Mouse (Mus musculus) lung, adult 2 months (tissue): Measurements from ENCODE around the gene Pcdh9. TPM values are rescaled to one million over a fixed set of nuclear protein-coding genes. Genes with fewer than 3 reads are reported as not detected.

Experiments
- DNase-seq: peaks from one replicate; pipeline ENCODE4 v3.0.0; 2022
- H3K4me1 ChIP-seq: fragments of 200-500 bp; 2 replicates; pipeline ENCODE4 v1.6.1; 2011; ENCODE audit warnings: low read length; ENCODE audit not compliant: control insufficient read depth, insufficient read depth
- H3K4me3 ChIP-seq: fragments of 200-500 bp; replicated peaks from 2 replicates; pipeline ENCODE3; 2011; ENCODE audit warnings: low read depth, mild to moderate bottlenecking, control low read depth, low read length; ENCODE audit errors: extremely low read depth
- CTCF ChIP-seq: fragments of 200-500 bp; IDR thresholded peaks from 2 replicates; pipeline ENCODE4 v1.5.1; 2011; ENCODE audit warnings: mild to moderate bottlenecking, low read length, control low read depth; ENCODE audit not compliant: insufficient read depth
- POLR2A ChIP-seq: fragments of 200-500 bp; IDR thresholded peaks from 2 replicates; pipeline ENCODE4 v1.6.1; 2011; ENCODE audit warnings: low read depth, mild to moderate bottlenecking, control low read depth, low read length, borderline replicate concordance; ENCODE audit errors: extremely low read depth
- WGBS: fragments of 180-500 bp; shearing (Covaris S2); methylation state at CpG from one replicate; pipeline ENCODE4 v1.1.7; 2018; 5-methylcytosine and 5-hydroxymethylcytosine counted together
- polyA plus RNA-seq: library from polyadenylated mRNA; depleted of rRNA; stranded (reverse); fragments of >200 nt; gene quantifications from 2 replicates; pipeline ENCODE4 v1.2.3, GENCODE M21; 2012

Pcdh9 gene
- polyA plus RNA-seq, 1 experiment: 0.27 TPM

- Histone ChIP-seq H3K4me1 (no peaks in the 10 kb centered on the region), H3K4me3 (no peak overlapping the region)
- DNase-seq: no peak
- 65% methylated on average over 11 of the region's 11 CpGs for WGBS
- no peak for TF ChIP-seq POLR2A
- TF ChIP-seq CTCF: no peak
Observed at GRCm38 (mm10) chr14:93885551-93886084, 4.9 kb downstream of the Pcdh9 start.

GRCm38 (mm10) chr14:93884467-93884866, 6.0 kb downstream of the Pcdh9 start:
- H3K4me1 ChIP-seq: no peaks in the 10 kb centered on the region
- TF ChIP-seq CTCF (0 out of 2 replicates have a peak, but pooled peaks have one; percentile 9), POLR2A (no peak)
- DNase-seq: no peak
- WGBS: 2% methylated on average over 2 of the region's 2 CpGs
- H3K4me3 ChIP-seq: no peak overlapping the region

GRCm38 (mm10) chr14:93880071-93880470, 10.4 kb downstream of the Pcdh9 start:
- no peak for DNase-seq
- 68% methylated on average over 1 of the region's 1 CpGs for WGBS

GRCm38 (mm10) chr14:93875968-93876367, 14.5 kb downstream of the Pcdh9 start:
- TF ChIP-seq POLR2A (no peak), CTCF (no peak)
- Histone ChIP-seq H3K4me3 (no peak overlapping the region), H3K4me1 (no peaks in the 10 kb centered on the region)
- WGBS: 89% methylated on average over 1 of the region's 1 CpGs
- DNase-seq: no peak

More at GRCm38 (mm10) chr14:93880071-93880470, 10.4 kb downstream of the Pcdh9 start:
- Histone ChIP-seq H3K4me3 (no peak overlapping the region), H3K4me1 (no peaks in the 10 kb centered on the region)
- TF ChIP-seq POLR2A (no peak), CTCF (no peak)

GRCm38 (mm10) chr14:93868211-93868610, 22.3 kb downstream of the Pcdh9 start:
- Histone ChIP-seq H3K4me3 (no peak overlapping the region), H3K4me1 (no peaks in the 10 kb centered on the region)
- no peak for DNase-seq
- no peak for TF ChIP-seq POLR2A
- TF ChIP-seq CTCF: no peak

- DNase-seq: no peak
- TF ChIP-seq CTCF: no peak
- TF ChIP-seq POLR2A: no peak
- Histone ChIP-seq H3K4me1 (no peaks in the 10 kb centered on the region), H3K4me3 (no peak overlapping the region)
- WGBS: 64% methylated on average over 3 of the region's 3 CpGs
Observed at GRCm38 (mm10) chr14:93858069-93858468, 32.4 kb downstream of the Pcdh9 start.

GRCm38 (mm10) chr14:93846091-93846677, 44.3 kb downstream of the Pcdh9 start:
- 44% methylated on average over 1 of the region's 1 CpGs for WGBS
- H3K4me3 ChIP-seq: no peak overlapping the region
- TF ChIP-seq POLR2A (no peak), CTCF (no peak)
- no peaks in the 10 kb centered on the region for H3K4me1 ChIP-seq
- no peak for DNase-seq

GRCm38 (mm10) chr14:93842686-93843288, 47.7 kb downstream of the Pcdh9 start:
- H3K4me1 ChIP-seq: no peaks in the 10 kb centered on the region
- H3K4me3 ChIP-seq: no peak overlapping the region
- TF ChIP-seq POLR2A (no peak), CTCF (no peak)
- 83% methylated on average over 3 of the region's 3 CpGs for WGBS
- no peak for DNase-seq

- H3K4me3 ChIP-seq: no peak overlapping the region
- 72% methylated on average over 6 of the region's 6 CpGs for WGBS
- no peaks in the 10 kb centered on the region for H3K4me1 ChIP-seq
- no peak for TF ChIP-seq CTCF
- no peak for TF ChIP-seq POLR2A
- no peak for DNase-seq
Observed at GRCm38 (mm10) chr14:93832511-93832910, 58.0 kb downstream of the Pcdh9 start.

GRCm38 (mm10) chr14:93827159-93827558, 63.3 kb downstream of the Pcdh9 start:
- TF ChIP-seq CTCF: no peak
- TF ChIP-seq POLR2A: no peak
- no peaks in the 10 kb centered on the region for H3K4me1 ChIP-seq
- 49% methylated on average over 6 of the region's 6 CpGs for WGBS
- DNase-seq: no peak
- no peak overlapping the region for H3K4me3 ChIP-seq
